Mouse (Mus musculus): Measurements from ENCODE around the gene Tom1l1. TPM values are rescaled to one million over a fixed set of nuclear protein-coding genes. Genes with fewer than 3 reads are reported as not detected.
A peak's percentile ranks its signal among the peaks of the same experiment; 100 is the strongest.

The Tom1l1 gene
- polyA plus RNA-seq, 1 experiment from 2014 or later, result 40.3 TPM

DNA sequence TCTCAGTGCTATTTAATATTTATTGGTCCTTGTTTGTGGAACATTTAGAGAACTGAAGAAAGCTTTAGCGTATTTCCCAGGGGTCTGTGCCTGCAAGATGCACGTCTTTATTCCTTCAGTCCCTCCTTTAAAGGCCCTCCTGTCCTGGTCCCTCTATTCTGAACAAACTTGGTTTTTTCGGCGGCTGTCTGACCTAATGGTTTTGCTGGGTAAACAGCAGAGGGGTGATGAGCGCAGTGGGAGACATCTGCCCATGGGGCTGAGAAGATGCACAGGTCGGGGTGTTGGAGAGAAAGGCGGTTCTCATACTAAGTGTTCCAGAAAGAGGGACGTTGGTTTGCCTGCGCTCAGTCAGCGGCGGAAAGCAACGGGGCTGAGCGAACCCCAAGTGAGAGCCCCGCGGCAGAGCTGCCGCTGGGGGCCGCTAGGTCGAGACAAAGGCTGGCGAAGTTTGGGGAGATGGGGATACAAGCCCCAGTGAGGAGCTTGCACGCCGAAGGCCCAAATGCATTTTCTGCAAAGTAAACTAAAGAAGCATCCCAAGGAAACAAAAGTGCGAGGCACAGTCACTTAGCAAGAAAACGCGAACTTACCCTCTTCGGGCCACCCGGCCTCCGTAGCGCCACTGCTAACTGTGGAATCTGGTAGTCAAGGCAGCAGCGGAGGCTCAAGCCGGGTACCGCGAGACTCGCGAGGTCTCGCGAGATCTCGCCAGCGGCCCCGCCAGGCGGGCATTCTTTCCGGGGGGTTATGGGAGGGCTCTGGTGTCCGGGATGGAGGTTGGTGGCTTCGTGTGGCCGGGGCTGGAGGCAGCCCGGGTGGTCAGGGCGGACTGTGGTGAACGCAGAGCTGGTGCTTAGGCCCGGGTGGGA, 50.5 kb downstream of the Tom1l1 start, which contains the start of the genes Stxbp4 and Cox11:
Gene Stxbp4, minus strand, starts transcription at position 645 of the 872 bp plus-strand sequence.
Gene Cox11, plus strand, starts transcription at position 734 of the 872 bp plus-strand sequence.
- H3K36me3 ChIP-seq (ENCODE audit: control insufficient read depth, insufficient read depth, low read length), result no peaks in the 10 kb centered on the region; the same call in 1 of the 2 replicates
- H3K9ac ChIP-seq (ENCODE audit: low read length), result peak within 1 kb of the TSS; percentile 99
- no peaks in the 10 kb centered on the region for H3K27me3 ChIP-seq (ENCODE audit: control insufficient read depth, insufficient read depth, low read length)
- peak within 1 kb of the TSS; percentile 91 for H3K27ac ChIP-seq (ENCODE audit: low read length)
- peaks cover 4% of the 10 kb centered on the region for H3K4me1 ChIP-seq (ENCODE audit: control insufficient read depth, insufficient read depth, low read length)
- peak; percentile 97 for ATAC-seq (ENCODE audit: insufficient read depth, low FRiP score)
- H3K4me3 ChIP-seq (replicated peaks; ENCODE audit: low read length), result peak within 1 kb of the TSS; percentile 83
- no peaks in the 10 kb centered on the region for H3K9me3 ChIP-seq (replicated peaks; ENCODE audit: control insufficient read depth, low read length)
- H3K4me2 ChIP-seq (ENCODE audit: low read depth, low read length), result peak within 1 kb of the TSS; percentile 73
- WGBS, result under 1% methylated on average over 48 of the region's 48 CpGs

DNA sequence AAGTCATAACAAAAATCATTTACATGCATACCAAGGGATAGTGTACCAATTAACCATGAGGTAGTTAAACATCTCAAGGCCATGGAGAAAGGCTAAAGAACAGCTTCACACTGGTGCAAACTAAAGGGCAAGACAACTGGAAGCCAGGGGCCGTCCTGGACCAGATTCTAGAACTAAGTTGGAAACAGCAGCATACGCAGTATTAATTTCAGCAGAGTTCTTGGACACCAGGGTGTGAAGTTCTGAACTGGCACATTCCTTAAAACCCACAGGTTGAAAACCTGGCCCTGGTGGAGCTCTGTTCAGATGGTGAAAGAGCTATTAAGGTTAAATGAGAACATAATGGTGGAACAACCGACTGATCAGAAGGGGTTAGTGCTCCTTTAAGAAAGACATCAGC, 53.5 kb downstream of the Tom1l1 start:
- no peak overlapping the region for H3K9ac ChIP-seq (ENCODE audit: low read length)
- no peaks in the 10 kb centered on the region for H3K36me3 ChIP-seq (ENCODE audit: control insufficient read depth, insufficient read depth, low read length)
- no peaks in the 10 kb centered on the region for H3K9me3 ChIP-seq (replicated peaks; ENCODE audit: control insufficient read depth, low read length)
- ATAC-seq (ENCODE audit: insufficient read depth, low FRiP score), result no peak
- no peak overlapping the region for H3K4me2 ChIP-seq (ENCODE audit: low read depth, low read length)
- no peak overlapping the region for H3K4me3 ChIP-seq (replicated peaks; ENCODE audit: low read length)
- no peak overlapping the region for H3K27ac ChIP-seq (ENCODE audit: low read length)
- WGBS, result 87% methylated on average over 3 of the region's 3 CpGs
- H3K4me1 ChIP-seq (ENCODE audit: control insufficient read depth, insufficient read depth, low read length), result peaks cover 3% of the 10 kb centered on the region; the same call in 1 of the 2 replicates
- no peaks in the 10 kb centered on the region for H3K27me3 ChIP-seq (ENCODE audit: control insufficient read depth, insufficient read depth, low read length)

DNA sequence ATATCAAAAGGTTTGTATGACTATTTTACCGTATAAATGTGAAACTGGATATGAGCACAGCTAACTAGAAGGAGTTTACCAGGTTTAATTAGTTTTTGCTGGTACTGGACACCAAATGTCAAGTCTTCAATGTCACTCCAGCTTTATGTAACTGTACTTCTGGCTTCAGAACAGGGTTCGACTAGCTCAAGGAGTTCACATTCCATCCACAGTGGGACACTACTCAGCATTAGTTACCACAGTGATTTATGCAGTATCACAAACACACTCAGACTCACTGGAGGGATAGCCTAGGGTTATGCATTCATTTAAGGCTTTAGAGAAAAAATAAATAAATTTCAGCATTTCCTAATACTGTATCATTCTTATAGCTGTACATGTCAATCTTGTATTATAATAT, 55.7 kb downstream of the Tom1l1 start:
- Histone ChIP-seq H3K4me2 (ENCODE audit: low read depth, low read length) (no peak overlapping the region), H3K27ac (ENCODE audit: low read length) (no peak overlapping the region), H3K36me3 (ENCODE audit: control insufficient read depth, insufficient read depth, low read length) (no peaks in the 10 kb centered on the region), H3K27me3 (ENCODE audit: control insufficient read depth, insufficient read depth, low read length) (no peaks in the 10 kb centered on the region), H3K9me3 (replicated peaks; ENCODE audit: control insufficient read depth, low read length) (no peaks in the 10 kb centered on the region), H3K9ac (ENCODE audit: low read length) (no peak overlapping the region), H3K4me1 (ENCODE audit: control insufficient read depth, insufficient read depth, low read length) (no peaks in the 10 kb centered on the region; the same call in 1 of the 2 replicates), H3K4me3 (replicated peaks; ENCODE audit: low read length) (no peak overlapping the region)
- 85% methylated on average over 2 of the region's 2 CpGs for WGBS
- no peak for ATAC-seq (ENCODE audit: insufficient read depth, low FRiP score)

DNA sequence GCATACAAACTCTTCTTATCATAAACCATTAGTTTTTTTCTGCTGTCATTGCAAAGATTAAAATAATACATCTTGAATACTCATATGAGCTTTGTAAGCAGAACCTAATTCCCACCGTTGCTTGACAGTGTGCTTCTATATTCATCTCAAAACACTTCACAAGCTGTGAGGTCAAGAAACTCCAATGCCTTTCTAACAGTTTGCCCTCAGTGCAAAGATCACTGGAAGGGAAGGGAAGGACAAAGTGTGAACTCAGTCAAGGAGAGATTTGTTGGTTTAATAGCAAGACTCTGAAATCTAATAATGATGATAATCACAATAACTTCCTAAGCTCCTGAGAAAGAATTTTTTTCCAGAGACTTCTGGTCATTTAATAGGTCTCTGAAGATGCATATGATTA, 60.4 kb downstream of the Tom1l1 start:
- H3K4me2 ChIP-seq (ENCODE audit: low read depth, low read length), result no peak overlapping the region
- no peaks in the 10 kb centered on the region for H3K36me3 ChIP-seq (ENCODE audit: control insufficient read depth, insufficient read depth, low read length)
- H3K9ac ChIP-seq (ENCODE audit: low read length), result no peak overlapping the region
- no peak overlapping the region for H3K27ac ChIP-seq (ENCODE audit: low read length)
- H3K9me3 ChIP-seq (replicated peaks; ENCODE audit: control insufficient read depth, low read length), result no peaks in the 10 kb centered on the region
- H3K27me3 ChIP-seq (ENCODE audit: control insufficient read depth, insufficient read depth, low read length), result no peaks in the 10 kb centered on the region
- no peak overlapping the region for H3K4me3 ChIP-seq (replicated peaks; ENCODE audit: low read length)
- no peak for ATAC-seq (ENCODE audit: insufficient read depth, low FRiP score)
- H3K4me1 ChIP-seq (ENCODE audit: control insufficient read depth, insufficient read depth, low read length), result no peaks in the 10 kb centered on the region
- WGBS, result 49% methylated on average over 1 of the region's 1 CpGs

DNA sequence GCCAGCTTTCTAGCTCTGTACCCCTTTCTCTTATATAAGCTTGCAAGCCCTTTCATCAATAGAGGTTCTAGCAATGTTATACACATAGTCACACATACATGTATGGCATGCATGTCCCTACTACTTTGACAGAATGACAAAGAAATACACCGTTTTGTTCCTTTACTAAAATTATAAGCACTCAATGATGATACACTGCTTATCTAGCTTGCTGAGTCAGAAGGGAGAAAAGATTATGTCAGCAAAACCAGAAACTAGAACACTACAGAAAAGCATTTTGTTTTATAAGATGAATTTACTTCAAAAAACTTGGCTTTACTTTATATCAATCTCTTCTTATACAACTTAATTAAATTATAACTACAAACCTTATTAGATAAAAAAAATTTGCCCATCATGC, 63.0 kb downstream of the Tom1l1 start:
- 74% methylated on average over 1 of the region's 1 CpGs for WGBS
- no peaks in the 10 kb centered on the region for H3K27me3 ChIP-seq (ENCODE audit: control insufficient read depth, insufficient read depth, low read length)
- no peaks in the 10 kb centered on the region for H3K36me3 ChIP-seq (ENCODE audit: control insufficient read depth, insufficient read depth, low read length)
- no peaks in the 10 kb centered on the region for H3K9me3 ChIP-seq (replicated peaks; ENCODE audit: control insufficient read depth, low read length)
- no peak for ATAC-seq (ENCODE audit: insufficient read depth, low FRiP score)
- H3K4me1 ChIP-seq (ENCODE audit: control insufficient read depth, insufficient read depth, low read length), result no peaks in the 10 kb centered on the region
- H3K27ac ChIP-seq (ENCODE audit: low read length), result no peak overlapping the region
- H3K9ac ChIP-seq (ENCODE audit: low read length), result no peak overlapping the region
- no peak overlapping the region for H3K4me2 ChIP-seq (ENCODE audit: low read depth, low read length)
- H3K4me3 ChIP-seq (replicated peaks; ENCODE audit: low read length), result no peak overlapping the region

DNA sequence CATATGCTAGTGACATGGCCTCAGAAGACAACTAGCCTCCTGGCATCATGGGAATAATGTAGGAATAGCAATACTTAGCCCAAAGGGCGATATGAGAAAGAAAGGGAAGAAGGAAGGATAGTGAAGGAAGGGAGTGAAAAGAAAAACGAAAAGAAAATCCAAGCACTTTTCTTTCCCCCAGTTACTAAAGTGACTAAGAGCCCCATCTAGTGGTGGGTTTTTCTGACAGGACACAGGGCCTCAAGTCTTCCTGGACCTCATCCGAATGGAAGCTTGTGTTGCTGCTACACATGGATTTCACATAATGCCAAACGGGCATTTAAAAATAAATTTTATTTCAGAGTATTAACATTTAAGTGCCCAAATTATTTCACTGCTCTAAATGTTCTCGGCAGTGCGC, 64.7 kb downstream of the Tom1l1 start:
- Histone ChIP-seq H3K4me2 (ENCODE audit: low read depth, low read length) (no peak overlapping the region), H3K4me1 (ENCODE audit: control insufficient read depth, insufficient read depth, low read length) (no peaks in the 10 kb centered on the region), H3K36me3 (ENCODE audit: control insufficient read depth, insufficient read depth, low read length) (no peaks in the 10 kb centered on the region), H3K9me3 (replicated peaks; ENCODE audit: control insufficient read depth, low read length) (no peaks in the 10 kb centered on the region), H3K27me3 (ENCODE audit: control insufficient read depth, insufficient read depth, low read length) (no peaks in the 10 kb centered on the region), H3K27ac (ENCODE audit: low read length) (no peak overlapping the region), H3K9ac (ENCODE audit: low read length) (no peak overlapping the region), H3K4me3 (replicated peaks; ENCODE audit: low read length) (no peak overlapping the region)
- 51% methylated on average over 6 of the region's 6 CpGs for WGBS
- no peak for ATAC-seq (ENCODE audit: insufficient read depth, low FRiP score)

DNA sequence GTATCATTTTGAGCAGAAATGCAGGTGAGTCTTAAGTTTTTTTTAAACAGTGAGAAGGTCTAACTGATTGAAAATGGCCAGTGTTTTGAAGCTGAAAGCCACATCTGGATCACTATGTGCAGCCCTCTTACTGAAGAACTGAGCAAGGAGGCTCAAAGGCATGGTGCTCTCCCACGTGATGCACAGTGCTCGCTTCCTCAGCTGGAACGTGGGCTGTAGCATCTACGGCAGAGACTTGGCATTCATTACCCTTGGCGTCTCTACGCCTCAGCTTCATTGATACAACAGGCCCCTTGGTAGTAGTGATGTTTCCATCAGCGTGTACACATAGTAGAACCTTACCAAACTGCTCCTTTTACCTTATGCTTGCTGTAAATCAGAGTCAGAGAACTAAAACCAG, 65.7 kb downstream of the Tom1l1 start:
- Histone ChIP-seq H3K9me3 (replicated peaks; ENCODE audit: control insufficient read depth, low read length) (no peaks in the 10 kb centered on the region), H3K4me3 (replicated peaks; ENCODE audit: low read length) (no peak overlapping the region), H3K9ac (ENCODE audit: low read length) (no peak overlapping the region), H3K36me3 (ENCODE audit: control insufficient read depth, insufficient read depth, low read length) (no peaks in the 10 kb centered on the region), H3K27ac (ENCODE audit: low read length) (no peak overlapping the region), H3K4me1 (ENCODE audit: control insufficient read depth, insufficient read depth, low read length) (no peaks in the 10 kb centered on the region), H3K27me3 (ENCODE audit: control insufficient read depth, insufficient read depth, low read length) (no peaks in the 10 kb centered on the region), H3K4me2 (ENCODE audit: low read depth, low read length) (no peak overlapping the region)
- no peak for ATAC-seq (ENCODE audit: insufficient read depth, low FRiP score)
- 86% methylated on average over 7 of the region's 7 CpGs for WGBS

DNA sequence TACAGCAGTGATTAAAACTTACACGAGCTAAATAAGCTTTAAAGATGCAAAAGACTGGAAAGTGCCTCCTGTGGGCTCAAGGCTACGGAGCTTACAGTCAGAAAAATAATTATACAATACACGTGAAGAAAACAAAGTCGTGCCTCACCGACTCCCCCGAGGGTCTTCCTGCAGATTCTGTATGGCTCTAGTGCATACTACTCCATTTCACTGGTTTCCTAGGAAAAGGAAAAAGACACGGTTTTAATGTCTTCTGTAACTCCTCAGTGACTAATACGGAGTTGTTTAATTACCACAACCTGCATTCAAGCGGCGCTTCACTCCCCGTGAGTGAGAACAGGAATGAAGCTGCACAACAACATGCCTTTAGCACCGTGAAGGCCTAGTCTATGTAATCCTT, 66.1 kb downstream of the Tom1l1 start:
- no peak for ATAC-seq (ENCODE audit: insufficient read depth, low FRiP score)
- Histone ChIP-seq H3K9me3 (replicated peaks; ENCODE audit: control insufficient read depth, low read length) (no peaks in the 10 kb centered on the region), H3K27ac (ENCODE audit: low read length) (no peak overlapping the region), H3K36me3 (ENCODE audit: control insufficient read depth, insufficient read depth, low read length) (no peaks in the 10 kb centered on the region), H3K27me3 (ENCODE audit: control insufficient read depth, insufficient read depth, low read length) (no peaks in the 10 kb centered on the region), H3K9ac (ENCODE audit: low read length) (no peak overlapping the region), H3K4me2 (ENCODE audit: low read depth, low read length) (no peak overlapping the region), H3K4me3 (replicated peaks; ENCODE audit: low read length) (no peak overlapping the region), H3K4me1 (ENCODE audit: control insufficient read depth, insufficient read depth, low read length) (no peaks in the 10 kb centered on the region)
- WGBS, result 87% methylated on average over 12 of the region's 12 CpGs

DNA sequence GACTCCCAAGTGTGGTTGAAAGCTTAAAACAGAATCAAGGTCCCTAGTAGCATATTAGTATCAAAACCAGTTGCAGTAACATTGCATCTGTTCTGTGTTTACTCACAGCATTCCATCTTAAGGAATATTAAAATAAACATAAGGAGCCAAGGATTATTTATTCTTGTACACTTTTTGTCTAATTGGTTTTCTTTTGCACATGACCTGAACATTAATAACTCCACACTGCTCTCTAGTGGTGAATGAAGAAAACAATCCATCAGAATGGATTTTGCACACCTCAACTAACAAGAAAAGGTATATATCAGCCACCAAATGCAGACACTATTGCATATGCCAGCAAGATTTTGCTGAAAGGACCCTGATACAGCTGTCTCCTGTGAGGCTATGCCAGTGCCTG, 71.7 kb downstream of the Tom1l1 start:
- Histone ChIP-seq H3K4me2 (ENCODE audit: low read depth, low read length) (no peak overlapping the region), H3K9ac (ENCODE audit: low read length) (no peak overlapping the region), H3K9me3 (replicated peaks; ENCODE audit: control insufficient read depth, low read length) (no peaks in the 10 kb centered on the region), H3K4me3 (replicated peaks; ENCODE audit: low read length) (no peak overlapping the region), H3K36me3 (ENCODE audit: control insufficient read depth, insufficient read depth, low read length) (no peaks in the 10 kb centered on the region), H3K27me3 (ENCODE audit: control insufficient read depth, insufficient read depth, low read length) (no peaks in the 10 kb centered on the region), H3K4me1 (ENCODE audit: control insufficient read depth, insufficient read depth, low read length) (no peaks in the 10 kb centered on the region), H3K27ac (ENCODE audit: low read length) (no peak overlapping the region)
- ATAC-seq (ENCODE audit: insufficient read depth, low FRiP score), result no peak
